Mouse (Mus musculus) testis, adult 2 months (tissue): ENCODE data around the gene Ifna5.

Source experiments
- CTCF ChIP-seq: fragments of 200-500 bp; IDR thresholded peaks from 2 replicates; pipeline ENCODE4 v1.5.1; 2012; ENCODE audit warnings: low read depth, mild to moderate bottlenecking, inconsistent platforms, low read length, moderate library complexity; ENCODE audit not compliant: control insufficient read depth, insufficient read depth, insufficient replicate concordance
- POLR2A ChIP-seq: fragments of 200-500 bp; IDR thresholded peaks from 2 replicates; pipeline ENCODE4 v1.6.1; 2012; ENCODE audit warnings: low read depth, mild to moderate bottlenecking, inconsistent platforms, low read length, moderate library complexity; ENCODE audit not compliant: control insufficient read depth

DNA sequence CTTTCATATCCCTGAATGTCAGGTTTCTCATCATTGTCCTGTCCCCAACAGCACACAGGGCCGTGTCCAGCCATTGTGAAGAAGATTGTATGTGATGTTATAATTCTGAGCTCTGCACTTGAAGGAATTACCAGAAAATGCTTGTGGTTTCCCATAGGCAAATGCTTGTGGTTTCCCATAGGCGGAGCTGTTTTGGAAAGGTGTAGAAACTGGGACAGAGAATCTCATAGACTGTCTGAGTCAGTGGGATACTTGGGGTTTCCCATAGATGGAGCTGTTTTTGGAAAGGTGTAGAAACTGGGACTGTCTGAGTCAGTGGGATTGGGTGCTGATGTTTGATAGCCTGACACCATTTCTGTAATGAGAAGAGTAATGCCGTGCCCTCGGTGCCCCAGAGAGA, 41.2 kb downstream of the Ifna5 start:
- TF ChIP-seq CTCF (no peak), POLR2A (no peak)
